Mouse (Mus musculus): ENCODE data around the gene Prom1.

The Prom1 gene

GRCm38 (mm10) chr5:43974166-43974565 is 127.7 kb downstream of the Prom1 start:
- DNase-seq (ENCODE audit: low read depth, low spot score) = no peak

GRCm38 (mm10) chr5:43971156-43971555 is 130.7 kb downstream of the Prom1 start:
- DNase-seq (ENCODE audit: low read depth, low spot score) = no peak

GRCm38 (mm10) chr5:43970532-43970931 is 131.3 kb downstream of the Prom1 start:
- DNase-seq (ENCODE audit: low read depth, low spot score) = no peak

GRCm38 (mm10) chr5:43968634-43969033 is 133.2 kb downstream of the Prom1 start:
- DNase-seq (ENCODE audit: low read depth, low spot score) = peak; percentile 58

- DNase-seq (ENCODE audit: low read depth, low spot score) = no peak
Measured at GRCm38 (mm10) chr5:43961056-43961455, 140.8 kb downstream of the Prom1 start.

GRCm38 (mm10) chr5:43959884-43960440 is 141.9 kb downstream of the Prom1 start:
- DNase-seq (ENCODE audit: low read depth, low spot score) = no peak

GRCm38 (mm10) chr5:43953241-43953640 is 148.6 kb downstream of the Prom1 start:
- no peak for DNase-seq (ENCODE audit: low read depth, low spot score)

- peak; percentile 47 for DNase-seq (ENCODE audit: low read depth, low spot score)
Measured at GRCm38 (mm10) chr5:43948748-43949275, 153.0 kb downstream of the Prom1 start.

GRCm38 (mm10) chr5:43948111-43948743 is 153.6 kb downstream of the Prom1 start:
- peak; percentile 94 for DNase-seq (ENCODE audit: low read depth, low spot score)

GRCm38 (mm10) chr5:43947330-43947977 is 154.4 kb downstream of the Prom1 start:
- DNase-seq (ENCODE audit: low read depth, low spot score) = peak; percentile 22

All from ZHBTc4 (cell line).